Mouse (Mus musculus): ENCODE data around the gene Pdcl2.

Pdcl2 gene

GRCm38 (mm10) chr5:76330953-76331352 lies at the start of gene Pdcl2:
Gene Pdcl2 (minus strand): TSS chr5:76331156.
- DNase-seq (ENCODE audit: low spot score), result no peak

- DNase-seq (ENCODE audit: low spot score), result no peak
Observed at GRCm38 (mm10) chr5:76379216-76379615, 48.3 kb upstream of the Pdcl2 start.

- DNase-seq (ENCODE audit: low spot score), result no peak
Observed at GRCm38 (mm10) chr5:76369215-76369840, 38.4 kb upstream of the Pdcl2 start.

GRCm38 (mm10) chr5:76365406-76365805 lies 34.5 kb upstream of the Pdcl2 start:
- DNase-seq (ENCODE audit: low spot score), result no peak

- no peak for DNase-seq (ENCODE audit: low spot score)
Observed at GRCm38 (mm10) chr5:76363453-76364104, 32.6 kb upstream of the Pdcl2 start, which contains the start of gene Nmu. Gene Nmu (minus strand): TSS chr5:76363788.

- DNase-seq (ENCODE audit: low spot score), result no peak
Observed at GRCm38 (mm10) chr5:76360786-76361185, 29.8 kb upstream of the Pdcl2 start.

- DNase-seq (ENCODE audit: low spot score), result no peak
Observed at GRCm38 (mm10) chr5:76360057-76360456, 29.1 kb upstream of the Pdcl2 start.

GRCm38 (mm10) chr5:76351953-76352611 lies 21.1 kb upstream of the Pdcl2 start:
- no peak for DNase-seq (ENCODE audit: low spot score)

- DNase-seq (ENCODE audit: low spot score), result no peak
Observed at GRCm38 (mm10) chr5:76351537-76351936, 20.6 kb upstream of the Pdcl2 start.

GRCm38 (mm10) chr5:76346137-76346536 lies 15.2 kb upstream of the Pdcl2 start:
- no peak for DNase-seq (ENCODE audit: low spot score)

GRCm38 (mm10) chr5:76340931-76341330 lies 10.0 kb upstream of the Pdcl2 start:
- no peak for DNase-seq (ENCODE audit: low spot score)

- DNase-seq (ENCODE audit: low spot score), result no peak
Observed at GRCm38 (mm10) chr5:76337100-76337499, 6.1 kb upstream of the Pdcl2 start.

- DNase-seq (ENCODE audit: low spot score), result no peak
Observed at GRCm38 (mm10) chr5:76333833-76334232, 2.9 kb upstream of the Pdcl2 start.

- no peak for DNase-seq (ENCODE audit: low spot score)
Observed at GRCm38 (mm10) chr5:76327296-76327695, 3.7 kb downstream of the Pdcl2 start.

- no peak for DNase-seq (ENCODE audit: low spot score)
Observed at GRCm38 (mm10) chr5:76325113-76325512, 5.8 kb downstream of the Pdcl2 start.

GRCm38 (mm10) chr5:76321249-76322196 lies 9.4 kb downstream of the Pdcl2 start:
- DNase-seq (ENCODE audit: low spot score), result no peak

GRCm38 (mm10) chr5:76308206-76308605 lies 22.8 kb downstream of the Pdcl2 start:
- no peak for DNase-seq (ENCODE audit: low spot score)

GRCm38 (mm10) chr5:76306261-76306660 lies 24.7 kb downstream of the Pdcl2 start:
- DNase-seq (ENCODE audit: low spot score), result no peak

- peak; percentile 34 for DNase-seq (ENCODE audit: low spot score)
Observed at GRCm38 (mm10) chr5:76305616-76306015, 25.3 kb downstream of the Pdcl2 start.

- DNase-seq (ENCODE audit: low spot score), result peak; percentile 89
Observed at GRCm38 (mm10) chr5:76304452-76305341, 26.3 kb downstream of the Pdcl2 start, which contains the start of gene Clock. Gene Clock (minus strand): TSS chr5:76304792.

All from yolk sac, embryonic 10.5 days (tissue).